Mouse (Mus musculus): ENCODE measurements at regions not wholly inside any gene's neighbourhood (a gene's known extent, or its start where the extent isn't known, plus 50 kb on each side); places are given as distances from the start of the nearest gene placed in this dataset.

GRCm38 (mm10) chr2:83507901-83508300 lies 136.3 kb upstream of the Zc3h15 start:
- no peak for DNase-seq (ENCODE audit: low read depth, low spot score)

- no peak for DNase-seq (ENCODE audit: low read depth, low spot score)
These were observed 94.8 kb upstream of the Zc3h15 start for GRCm38 (mm10) chr2:83549454-83549853.

- DNase-seq (ENCODE audit: low read depth, low spot score) = peak; percentile 14
These were observed 91.9 kb upstream of the Zc3h15 start for GRCm38 (mm10) chr2:83552329-83552728.

Data from mesoderm, embryonic 11.5 days (tissue).